Mouse (Mus musculus) MEL (cell line): ENCODE measurements at regions not wholly inside any gene's neighbourhood (a gene's known extent, or its start where the extent isn't known, plus 50 kb on each side); places are given as distances from the start of the nearest gene placed in this dataset.

Experiments used
- DNase-seq: peaks from one replicate; pipeline ENCODE4 v3.0.0; 2011; ENCODE audit warnings: low read depth, low spot score
- H3K27ac ChIP-seq: 2 replicates; pipeline ENCODE4 v1.5.1; 2012; ENCODE audit warnings: low read depth, mild to moderate bottlenecking, control low read depth, low read length, moderate library complexity; ENCODE audit not compliant: control insufficient read depth
- H3K27me3 ChIP-seq, 2 experiments: fragments of 150-350 bp in 1 of 2; sonication (generic) in 1 of 2; 2 replicates each; pipeline ENCODE4 v1.6.1; 2012; ENCODE audit warnings: low read length in 2 of 2, mild to moderate bottlenecking in 2 of 2, improper control_type of control experiment in 1 of 2, moderate library complexity in 1 of 2; ENCODE audit not compliant: insufficient read depth in 2 of 2, control insufficient read depth in 1 of 2
- H3K36me3 ChIP-seq, 2 experiments: 2 replicates each; pipeline ENCODE4 v1.6.1; 2012 to 2014; ENCODE audit warnings: low read length in 2 of 2, improper control_type of control experiment in 1 of 2, inconsistent platforms in 1 of 2, mild to moderate bottlenecking in 1 of 2; ENCODE audit not compliant: insufficient read depth in 2 of 2, control insufficient read depth in 1 of 2
- H3K4me1 ChIP-seq, 2 experiments: fragments of 150-350 bp in 1 of 2; sonication (generic) in 1 of 2; 2 replicates each; pipeline ENCODE4 v1.6.1; 2012; ENCODE audit warnings: low read length in 2 of 2, improper control_type of control experiment in 1 of 2, mild to moderate bottlenecking in 1 of 2; ENCODE audit not compliant: insufficient read depth in 2 of 2, control insufficient read depth in 1 of 2
- H3K4me3 ChIP-seq, 2 experiments: fragments of 150-350 bp in 1 of 2; sonication (generic) in 1 of 2; 2 replicates each; pipeline ENCODE4 v1.5.1; 2012; ENCODE audit warnings: low read depth in 2 of 2, low read length in 2 of 2, mild to moderate bottlenecking in 2 of 2, moderate library complexity in 2 of 2, control low read depth in 1 of 2, improper control_type of control experiment in 1 of 2; ENCODE audit not compliant: control insufficient read depth in 1 of 2, insufficient read depth in 1 of 2
- H3K79me2 ChIP-seq: 2 replicates; pipeline ENCODE4 v1.6.1; 2012; ENCODE audit warnings: mild to moderate bottlenecking, low read length, moderate library complexity; ENCODE audit not compliant: control insufficient read depth, poor library complexity, insufficient read depth
- H3K9ac ChIP-seq: 2 replicates; pipeline ENCODE4 v1.6.1; 2012; ENCODE audit warnings: low read depth, mild to moderate bottlenecking, control low read depth, low read length, moderate library complexity; ENCODE audit not compliant: control insufficient read depth, poor library complexity, severe bottlenecking
- H3K9me3 ChIP-seq: fragments of 150-350 bp; sonication (generic); replicated peaks from 2 replicates; pipeline ENCODE4 v1.6.1; 2012; ENCODE audit warnings: mild to moderate bottlenecking, low read length, improper control_type of control experiment, moderate library complexity; ENCODE audit not compliant: insufficient read depth
- BHLHE40 ChIP-seq: IDR thresholded peaks from 2 replicates; pipeline ENCODE4 v1.6.1; 2012; ENCODE audit warnings: low read depth, mild to moderate bottlenecking, inconsistent platforms, low read length, improper control_type of control experiment, borderline replicate concordance
- CHD1 ChIP-seq: IDR thresholded peaks from 2 replicates; pipeline ENCODE4 v1.6.1; 2012; ENCODE audit warnings: low read depth, mild to moderate bottlenecking, inconsistent platforms, low read length, improper control_type of control experiment
- CHD2 ChIP-seq: IDR thresholded peaks from 2 replicates; pipeline ENCODE4 v1.6.1; 2011; ENCODE audit warnings: low read length, improper control_type of control experiment
- CTCF ChIP-seq, 3 experiments: IDR thresholded peaks in 2 of 3; conservative IDR thresholded peaks in 1 of 3; 2 replicates each; pipeline ENCODE4 v1.5.1; 2011 to 2012; ENCODE audit warnings: low read length in 3 of 3, low read depth in 2 of 3, mild to moderate bottlenecking in 2 of 3, improper control_type of control experiment in 1 of 3, inconsistent platforms in 1 of 3, mixed read lengths in 1 of 3, moderate library complexity in 1 of 3; ENCODE audit not compliant: control insufficient read depth in 1 of 3, insufficient read depth in 1 of 3, poor library complexity in 1 of 3, severe bottlenecking in 1 of 3
- E2F4 ChIP-seq: IDR thresholded peaks from 2 replicates; pipeline ENCODE4 v1.6.1; 2011; ENCODE audit warnings: low read depth, low read length, improper control_type of control experiment, borderline replicate concordance
- ELF1 ChIP-seq: IDR thresholded peaks from 2 replicates; pipeline ENCODE4 v1.6.1; 2014; ENCODE audit warnings: low read depth, mild to moderate bottlenecking, inconsistent platforms, low read length, improper control_type of control experiment, moderate library complexity
- GATA1 ChIP-seq: IDR thresholded peaks from 2 replicates; pipeline ENCODE4 v1.6.1; 2011; ENCODE audit warnings: low read depth, low read length, improper control_type of control experiment
- HCFC1 ChIP-seq: IDR thresholded peaks from 2 replicates; pipeline ENCODE4 v1.6.1; 2012; ENCODE audit warnings: low read depth, mild to moderate bottlenecking, inconsistent platforms, low read length, improper control_type of control experiment, moderate library complexity
- MAX ChIP-seq: IDR thresholded peaks from 2 replicates; pipeline ENCODE4 v1.6.1; 2011; ENCODE audit warnings: low read length, improper control_type of control experiment
- MXI1 ChIP-seq: IDR thresholded peaks from 2 replicates; pipeline ENCODE4 v1.6.1; 2011; ENCODE audit warnings: mild to moderate bottlenecking, low read depth, low read length, improper control_type of control experiment
- MYB ChIP-seq: IDR thresholded peaks from 2 replicates; pipeline ENCODE4 v1.6.1; 2011; ENCODE audit warnings: mild to moderate bottlenecking, low read depth, low read length, improper control_type of control experiment
- NRF1 ChIP-seq: IDR thresholded peaks from 2 replicates; pipeline ENCODE4 v1.6.1; 2014; ENCODE audit warnings: low read depth, mild to moderate bottlenecking, inconsistent platforms, low read length, improper control_type of control experiment, moderate library complexity; ENCODE audit not compliant: poor library complexity, insufficient read depth, severe bottlenecking
- POLR2AphosphoS2 ChIP-seq: IDR thresholded peaks from 2 replicates; pipeline ENCODE4 v1.6.1; 2011; ENCODE audit warnings: low read length, improper control_type of control experiment
- RAD21 ChIP-seq: IDR thresholded peaks from 2 replicates; pipeline ENCODE4 v1.6.1; 2011; ENCODE audit warnings: mild to moderate bottlenecking, low read depth, low read length, improper control_type of control experiment
- RCOR1 ChIP-seq: IDR thresholded peaks from 2 replicates; pipeline ENCODE4 v1.6.1; 2012; ENCODE audit warnings: low read depth, mild to moderate bottlenecking, inconsistent platforms, low read length, improper control_type of control experiment
- SIN3A ChIP-seq: IDR thresholded peaks from 2 replicates; pipeline ENCODE4 v1.6.1; 2012; ENCODE audit warnings: low read length, improper control_type of control experiment, inconsistent platforms
- TCF12 ChIP-seq: IDR thresholded peaks from 2 replicates; pipeline ENCODE4 v1.6.1; 2014; ENCODE audit warnings: low read depth, mild to moderate bottlenecking, inconsistent platforms, low read length, improper control_type of control experiment, moderate library complexity
- UBTF ChIP-seq: IDR thresholded peaks from 2 replicates; pipeline ENCODE4 v1.6.1; 2012; ENCODE audit warnings: low read depth, mild to moderate bottlenecking, inconsistent platforms, low read length, improper control_type of control experiment, moderate library complexity, borderline replicate concordance; ENCODE audit not compliant: insufficient read depth
- USF1 ChIP-seq: IDR thresholded peaks from 2 replicates; pipeline ENCODE4 v1.6.1; 2014; ENCODE audit warnings: low read depth, mild to moderate bottlenecking, inconsistent platforms, low read length, improper control_type of control experiment, moderate library complexity
- ZC3H11A ChIP-seq: IDR thresholded peaks from 2 replicates; pipeline ENCODE4 v1.6.1; 2012; ENCODE audit warnings: low read depth, mild to moderate bottlenecking, inconsistent platforms, low read length, improper control_type of control experiment
- ZNF384 ChIP-seq: IDR thresholded peaks from 2 replicates; pipeline ENCODE4 v1.6.1; 2012; ENCODE audit warnings: low read depth, mild to moderate bottlenecking, inconsistent platforms, low read length, improper control_type of control experiment

DNA sequence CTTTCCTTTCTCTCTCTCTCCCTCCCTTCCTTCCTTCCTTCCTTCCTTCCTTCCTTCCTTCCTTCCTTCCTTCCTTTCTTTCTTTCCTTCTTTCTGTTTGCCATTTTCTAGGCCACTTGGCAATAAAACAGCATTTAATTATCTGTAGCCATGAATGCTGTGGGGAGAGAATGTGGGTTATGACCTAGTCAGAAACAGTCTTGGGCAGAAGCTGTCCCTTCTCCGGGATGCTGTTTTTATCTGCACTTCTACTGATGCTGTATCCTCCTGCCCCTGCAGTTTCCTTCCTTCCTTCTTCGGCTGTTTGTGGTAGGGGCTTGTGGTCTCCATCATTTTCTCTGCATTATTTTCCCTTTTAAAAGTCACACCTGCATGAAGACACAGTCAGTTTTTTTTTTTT lies 272.3 kb upstream of the Sox2 start:
- no peak overlapping the region for H3K4me3 ChIP-seq
- no peak overlapping the region for H3K9ac ChIP-seq
- DNase-seq: no peak
- H3K36me3 ChIP-seq: no peaks in the 10 kb centered on the region
- no peak overlapping the region for H3K27ac ChIP-seq
- no peak for TF ChIP-seq ZC3H11A
- no peak for TF ChIP-seq MYB
- TF ChIP-seq RAD21: no peak
- TF ChIP-seq SIN3A: no peak
- no peak for TF ChIP-seq USF1
- no peak for TF ChIP-seq MAX
- no peak for TF ChIP-seq TCF12
- TF ChIP-seq ZNF384: no peak
- no peak for TF ChIP-seq NRF1
- no peak for TF ChIP-seq RCOR1
- TF ChIP-seq POLR2AphosphoS2: no peak
- TF ChIP-seq ELF1: no peak
- H3K4me1 ChIP-seq: no peaks in the 10 kb centered on the region; a peak in 1 of 4 replicates
- H3K9me3 ChIP-seq: no peaks in the 10 kb centered on the region
- H3K79me2 ChIP-seq: no peaks in the 10 kb centered on the region
- no peaks in the 10 kb centered on the region; a peak in 1 of 4 replicates for H3K27me3 ChIP-seq

DNA sequence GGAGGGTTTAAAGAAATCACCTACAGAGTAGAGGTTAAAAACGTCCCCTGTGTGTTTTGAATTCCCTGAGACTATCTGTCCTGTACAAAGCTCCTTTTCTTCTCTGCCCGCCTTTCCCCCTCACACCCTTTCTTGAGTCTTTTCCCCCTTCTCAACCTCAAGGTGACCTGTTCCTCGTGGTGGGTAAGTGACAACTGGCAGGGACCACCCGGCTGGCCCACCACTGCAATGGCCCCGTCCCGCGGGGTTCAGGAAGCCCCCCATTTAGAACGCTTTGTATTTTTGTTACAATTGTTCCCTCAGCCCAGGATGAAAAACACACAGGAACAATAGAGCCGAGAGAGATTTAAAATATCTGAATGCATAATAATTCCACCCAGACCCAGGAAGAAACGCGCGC lies 272.9 kb upstream of the Sox2 start:
- no peaks in the 10 kb centered on the region for H3K9me3 ChIP-seq
- H3K4me3 ChIP-seq: no peak overlapping the region
- H3K27me3 ChIP-seq: no peaks in the 10 kb centered on the region; a peak in 2 of 4 replicates
- TF ChIP-seq HCFC1: no peak
- no peak for TF ChIP-seq CHD1
- no peak for TF ChIP-seq BHLHE40
- no peak for TF ChIP-seq CTCF (IDR thresholded peaks at IDR 0.05 in 2 of 3, conservative IDR thresholded peaks at IDR 0.05 in 1 of 3; ENCODE audit: control insufficient read depth in 1 of 3, insufficient read depth in 1 of 3, low read depth in 2 of 3, low read length in 3 of 3, poor library complexity in 1 of 3, severe bottlenecking in 1 of 3)
- no peak for TF ChIP-seq GATA1
- no peak for TF ChIP-seq MXI1
- no peak for TF ChIP-seq CHD2
- no peak for TF ChIP-seq ZNF384
- TF ChIP-seq E2F4: no peak
- TF ChIP-seq SIN3A: no peak
- no peak for TF ChIP-seq MYB
- no peak for TF ChIP-seq UBTF
- no peak overlapping the region for H3K9ac ChIP-seq
- no peaks in the 10 kb centered on the region; a peak in 1 of 4 replicates for H3K4me1 ChIP-seq
- no peak for DNase-seq
- no peaks in the 10 kb centered on the region for H3K36me3 ChIP-seq
- no peaks in the 10 kb centered on the region for H3K79me2 ChIP-seq
- H3K27ac ChIP-seq: no peak overlapping the region
